Mouse (Mus musculus): ENCODE measurements at regions not wholly inside any gene's neighbourhood (a gene's known extent, or its start where the extent isn't known, plus 50 kb on each side); places are given as distances from the start of the nearest gene placed in this dataset.

DNA sequence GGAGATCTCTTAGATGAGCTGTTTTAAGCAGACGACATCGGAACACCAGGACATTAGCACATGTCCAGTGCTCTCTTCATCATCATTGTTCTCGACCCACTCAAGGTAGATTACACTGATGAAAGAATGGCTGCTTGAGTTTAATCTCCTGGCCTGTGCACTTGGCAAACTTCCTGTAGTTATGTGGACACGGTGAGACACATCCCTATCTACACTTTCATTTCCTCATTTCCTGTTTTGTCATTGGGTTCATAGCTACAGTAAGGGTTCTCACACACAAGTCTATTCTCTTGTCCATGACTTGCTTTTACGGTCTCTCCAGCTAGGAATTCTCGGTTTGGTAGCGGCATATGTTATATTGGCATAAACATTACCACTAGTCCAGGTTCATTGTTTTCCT, 190.5 kb downstream of the Pdgfra start:
- in situ Hi-C loops (cut with MboI, MseI): no loop called here

DNA sequence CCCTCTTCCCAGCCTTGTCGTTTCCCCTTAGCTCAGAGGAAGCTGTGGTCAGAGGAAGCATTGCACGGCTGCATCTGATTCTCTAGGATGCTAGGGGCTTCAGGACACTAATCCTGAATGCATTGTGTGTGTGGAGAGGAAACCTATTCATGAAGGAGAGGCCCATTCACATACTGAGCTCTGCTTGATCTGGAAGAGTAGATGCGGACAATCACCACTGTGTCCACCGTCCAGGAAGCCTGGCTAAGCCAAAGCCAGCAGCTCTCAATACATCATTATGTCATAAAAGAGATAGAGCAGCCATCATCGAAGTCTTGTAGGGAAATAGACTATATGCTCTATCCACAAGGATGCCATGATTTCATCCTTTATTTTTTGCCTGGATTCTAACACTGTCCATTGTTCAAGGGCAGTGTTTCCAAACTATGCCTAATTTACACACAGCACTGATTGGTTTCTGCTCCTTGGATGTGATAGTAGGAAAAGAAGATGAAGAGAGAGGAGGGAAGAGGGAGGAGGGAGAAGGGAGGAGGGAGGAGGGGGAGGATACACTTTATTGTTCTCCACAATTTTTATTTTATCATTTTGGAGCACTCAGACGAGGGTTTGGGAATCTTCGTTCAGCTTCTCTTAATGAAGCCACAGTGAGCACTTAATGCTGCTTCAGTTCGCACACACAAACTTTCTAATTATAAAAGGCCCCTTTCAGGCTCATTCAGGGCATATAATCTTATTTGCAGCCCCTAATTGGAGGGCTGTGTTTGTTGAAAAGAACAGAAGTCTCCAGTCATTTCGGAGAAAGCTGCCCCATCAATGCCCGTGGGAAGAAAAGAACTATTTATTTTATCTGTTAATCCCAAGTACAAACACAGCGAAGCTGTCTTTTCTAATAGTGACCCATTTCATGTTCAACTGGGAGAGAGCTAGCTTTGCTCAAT, 195.0 kb downstream of the Pdgfra start:
- in situ Hi-C loops (cut with MboI, MseI): no loop called here

DNA sequence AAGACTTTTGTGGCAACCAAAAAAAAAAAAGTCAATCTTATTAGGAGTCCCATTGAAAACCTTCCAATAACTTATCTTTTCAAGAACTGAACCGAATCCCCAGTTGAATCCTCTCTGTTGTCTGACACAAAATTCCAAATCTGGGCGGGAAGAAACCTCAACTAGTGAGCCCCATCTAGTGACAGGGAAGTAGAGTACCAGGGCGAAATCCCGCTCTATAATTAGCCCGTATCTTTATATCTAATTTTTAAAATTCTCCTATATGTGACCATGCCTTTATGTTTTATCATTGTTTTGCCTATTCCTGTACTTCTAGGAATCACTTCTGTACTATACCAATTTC, 195.7 kb downstream of the Pdgfra start:
- in situ Hi-C loops (cut with MboI, MseI): no loop called here

- in situ Hi-C loops (cut with MboI, MseI): no loop called here
Measured at GRCm38 (mm10) chr5:75355266-75355665, 203.2 kb downstream of the Pdgfra start.

GRCm38 (mm10) chr5:75358869-75359268, 206.8 kb downstream of the Pdgfra start:
- in situ Hi-C loops (cut with MboI, MseI): no loop called here

DNA sequence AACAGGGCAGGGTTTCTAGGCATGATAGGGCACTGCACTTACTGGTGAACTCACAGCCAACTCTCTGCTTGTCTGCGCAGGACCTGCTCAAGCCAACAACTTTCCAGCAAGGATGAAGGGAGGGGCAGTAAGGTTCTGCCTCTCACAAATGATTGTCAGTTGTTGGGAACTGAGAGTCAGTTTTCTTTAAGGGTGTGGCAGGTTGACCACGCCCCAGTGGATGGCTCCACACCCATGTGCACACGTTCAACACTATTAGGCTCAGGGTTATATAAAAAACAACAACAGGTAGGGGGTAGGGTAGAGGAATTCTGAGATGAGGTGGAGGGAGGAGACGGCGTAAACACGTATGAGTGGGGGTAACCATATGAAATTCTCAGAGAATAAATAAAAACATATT, 210.9 kb upstream of the Kit start:
- in situ Hi-C loops (cut with MboI, MseI): no loop called here

GRCm38 (mm10) chr5:75367282-75367681, 207.4 kb upstream of the Kit start:
- in situ Hi-C loops (cut with MboI, MseI): no loop called here

DNA sequence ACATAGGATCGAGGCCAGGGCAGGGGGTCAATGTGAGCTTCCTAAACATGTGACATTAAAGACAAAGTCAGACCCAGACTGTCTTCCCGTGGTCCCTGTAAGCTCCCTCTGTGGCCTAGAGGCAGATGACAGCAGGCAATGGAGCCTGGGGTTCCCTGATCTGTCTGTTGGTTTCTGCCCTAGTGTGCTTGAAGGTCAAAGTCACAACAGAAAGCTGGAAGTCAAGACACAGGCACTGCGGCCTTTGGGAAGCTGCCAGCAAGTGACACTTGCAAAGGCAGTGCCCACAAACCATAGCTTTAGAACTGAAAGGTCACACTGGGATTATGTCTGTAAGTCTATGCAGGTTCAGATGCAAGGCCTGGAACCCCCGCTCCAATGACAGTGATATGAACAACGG, 206.0 kb upstream of the Kit start:
- in situ Hi-C loops (cut with MboI, MseI): no loop called here

- in situ Hi-C loops (cut with MboI, MseI): no loop called here
Measured at GRCm38 (mm10) chr5:75372849-75373248, 201.9 kb upstream of the Kit start.

GRCm38 (mm10) chr5:75377311-75378300, 197.1 kb upstream of the Kit start:
- in situ Hi-C loops (cut with MboI, MseI): no loop called here

DNA sequence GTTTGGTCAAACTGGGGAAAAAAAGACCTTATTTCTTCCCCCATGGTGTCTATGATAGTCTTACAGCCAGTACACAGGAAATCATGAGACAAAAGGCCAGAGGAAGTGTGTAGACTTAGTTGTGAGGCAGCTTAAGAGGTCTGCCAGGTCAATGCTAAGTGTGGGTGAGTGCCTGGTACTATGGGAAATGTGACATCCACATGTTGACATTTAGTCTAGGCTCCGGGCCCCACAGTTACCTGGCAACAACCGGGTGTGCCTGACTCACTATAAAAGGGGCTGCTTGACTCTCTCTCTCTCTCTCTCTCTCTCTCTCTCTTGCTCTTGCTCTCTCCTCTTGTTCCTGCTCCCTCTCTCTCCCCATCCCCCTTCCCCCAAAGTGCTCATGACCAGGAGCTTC, 196.1 kb upstream of the Kit start:
- in situ Hi-C loops (cut with MboI, MseI): no loop called here

DNA sequence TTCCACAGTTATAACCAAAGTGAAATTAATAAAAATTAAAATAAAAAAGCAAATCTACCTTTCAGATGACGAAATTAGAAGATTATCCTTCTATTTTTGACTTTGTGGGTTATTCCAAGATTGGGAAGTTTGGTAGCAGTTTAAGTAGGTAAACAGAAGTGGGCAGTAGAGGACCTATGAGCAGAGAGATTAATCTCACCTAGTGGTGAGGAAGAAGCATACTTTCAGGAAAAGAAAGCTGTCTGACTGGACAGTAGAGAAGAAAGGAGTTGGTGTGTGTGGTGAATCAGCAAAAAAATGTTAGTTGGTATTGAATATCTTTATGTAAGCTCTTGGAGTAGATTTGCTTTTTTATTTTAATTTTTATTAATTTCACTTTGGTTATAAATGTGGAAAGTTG, 194.4 kb upstream of the Kit start:
- in situ Hi-C loops (cut with MboI, MseI): loop anchor here (10.0 kb wide), 1 partner anchor 176 kb away; no protein-coding TSS in a partner anchor

DNA sequence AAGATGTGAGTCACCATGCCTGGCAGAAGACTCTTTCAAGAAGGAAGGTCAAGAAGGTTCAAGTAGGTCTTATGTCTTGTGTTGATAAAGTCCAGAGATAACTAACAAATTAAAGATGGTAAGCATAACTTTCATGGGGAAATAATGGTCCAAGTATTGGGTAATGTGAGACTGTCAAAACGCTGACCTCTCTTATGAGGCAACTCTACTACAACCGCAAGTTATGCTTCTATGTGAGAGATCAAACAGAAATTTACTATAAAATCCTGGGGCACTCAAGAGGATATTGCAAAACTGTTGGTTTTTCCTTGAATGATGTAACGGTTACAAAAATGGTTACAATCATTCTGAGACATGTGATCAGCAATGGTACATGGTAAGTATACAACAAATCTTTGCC, 192.6 kb upstream of the Kit start:
- in situ Hi-C loops (cut with MboI, MseI): loop anchor here (10.0 kb wide), 1 partner anchor 177 kb away; no protein-coding TSS in a partner anchor

GRCm38 (mm10) chr5:75387886-75388454, 186.7 kb upstream of the Kit start:
- in situ Hi-C loops (cut with MboI, MseI): loop anchor here (10.0 kb wide), 1 partner anchor 183 kb away; no protein-coding TSS in a partner anchor

DNA sequence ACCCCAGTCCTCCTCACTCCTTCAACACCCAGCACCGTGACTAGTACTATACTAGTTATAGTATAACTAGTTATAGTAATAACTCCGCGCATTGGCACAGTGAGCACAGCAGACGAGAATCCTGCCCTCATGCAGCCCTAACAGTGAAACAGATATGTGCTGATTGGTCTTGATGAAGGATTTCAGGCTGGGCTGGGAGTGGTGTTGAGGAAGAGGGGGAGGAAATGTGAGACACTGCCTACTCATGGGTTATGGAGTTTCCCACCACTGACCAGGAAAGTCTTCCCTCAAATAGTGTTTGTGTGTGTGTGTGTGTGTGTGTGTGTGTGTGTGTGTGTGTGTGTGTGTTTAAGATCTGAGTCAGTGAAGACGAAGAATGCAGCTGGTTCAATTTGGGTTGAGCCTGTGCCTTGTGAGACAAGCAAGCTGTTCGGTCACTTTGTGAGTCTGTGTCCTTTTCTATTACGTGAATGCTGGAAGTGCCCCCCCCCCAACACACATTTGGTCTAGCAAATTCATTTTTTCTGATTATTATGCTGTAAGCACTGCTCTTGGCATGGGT, 185.9 kb upstream of the Kit start:
- in situ Hi-C loops (cut with MboI, MseI): loop anchor here (10.0 kb wide), 1 partner anchor 184 kb away; no protein-coding TSS in a partner anchor

GRCm38 (mm10) chr5:75389433-75389971, 185.2 kb upstream of the Kit start:
- in situ Hi-C loops (cut with MboI, MseI): loop anchor here (10.0 kb wide), 1 partner anchor 185 kb away; no protein-coding TSS in a partner anchor

GRCm38 (mm10) chr5:75398820-75399219, 175.9 kb upstream of the Kit start:
- in situ Hi-C loops (cut with MboI, MseI): no loop called here

GRCm38 (mm10) chr5:75401734-75402133, 173.0 kb upstream of the Kit start:
- in situ Hi-C loops (cut with MboI, MseI): no loop called here

- in situ Hi-C loops (cut with MboI, MseI): no loop called here
Measured at GRCm38 (mm10) chr5:75402631-75403030, 172.1 kb upstream of the Kit start.

- in situ Hi-C loops (cut with MboI, MseI): no loop called here
Measured at GRCm38 (mm10) chr5:75403531-75403930, 171.2 kb upstream of the Kit start.
